Mouse (Mus musculus) brain, embryonic 18.5 days (tissue): Measurements from ENCODE around the gene Actb.
A peak's percentile ranks its signal among the peaks of the same experiment; 100 is the strongest.

Experiments
- DNase-seq: peaks from one replicate; pipeline ENCODE4 v3.0.0-alpha.2; 2012; ENCODE audit warnings: low read depth, low spot score

Actb gene

DNA sequence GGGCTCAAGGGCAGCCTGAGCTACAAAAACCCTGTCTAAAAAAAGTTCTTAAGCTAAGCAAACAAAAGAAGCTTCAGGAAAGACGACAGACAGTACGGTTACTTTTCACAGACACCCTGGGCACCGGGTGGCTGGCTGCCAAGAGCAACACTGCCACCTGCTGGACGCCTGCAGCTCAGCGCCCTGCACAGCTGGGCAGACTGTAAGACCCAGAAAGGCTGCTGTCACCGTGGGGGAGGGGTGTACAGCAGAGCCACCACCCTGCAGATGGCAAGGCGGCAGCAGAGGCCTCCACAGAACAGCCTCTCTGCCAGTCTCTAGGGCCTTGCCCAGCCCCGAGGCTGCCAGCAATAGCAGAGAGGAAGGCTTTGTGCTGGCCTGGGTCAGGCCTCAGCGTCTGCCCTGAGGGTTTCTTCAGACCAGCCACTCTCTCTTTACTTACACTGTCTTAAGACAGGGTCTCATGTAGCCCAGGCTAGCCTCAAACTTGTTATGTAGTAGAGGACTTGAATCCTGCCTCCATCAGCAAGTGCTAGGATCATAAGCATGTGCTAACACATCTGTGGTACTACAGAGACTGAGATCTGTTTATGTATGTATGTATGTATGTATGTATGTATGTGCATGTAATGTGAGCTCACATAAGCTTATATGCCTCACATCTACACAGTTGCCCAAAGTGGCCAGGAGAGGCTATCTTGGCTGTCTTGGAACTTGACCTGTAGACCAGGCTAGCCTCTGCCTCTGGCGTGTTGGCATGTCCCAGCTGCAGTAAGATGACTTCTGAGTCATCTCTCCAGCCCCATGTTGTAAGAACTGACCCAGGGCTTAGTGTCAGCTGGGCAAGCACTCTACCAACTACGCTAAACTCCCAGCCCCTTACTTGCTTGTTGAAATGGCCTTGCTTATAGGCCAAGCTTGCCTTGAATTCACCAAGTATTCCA, 28.9 kb downstream of the Actb start:
- no peak for DNase-seq

DNA sequence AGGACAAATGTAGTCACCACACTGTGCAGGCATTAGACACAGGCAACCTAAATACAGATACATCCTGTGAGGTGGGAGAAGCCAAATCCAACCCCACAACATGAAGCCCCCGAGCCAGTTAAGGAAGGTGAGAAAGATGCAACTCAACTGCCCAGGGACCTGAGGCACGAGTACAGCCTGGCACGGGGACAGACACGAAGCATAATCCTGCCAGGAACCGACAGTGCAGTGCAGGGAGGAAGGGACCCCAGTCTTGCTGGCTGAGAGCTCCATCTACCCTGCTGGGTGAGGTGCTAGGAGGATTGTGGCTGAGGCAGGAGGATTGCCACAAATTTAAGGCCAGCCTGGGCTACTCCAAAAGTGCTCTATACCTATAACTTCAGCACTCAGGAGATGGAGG, 29.7 kb downstream of the Actb start:
- DNase-seq = no peak

GRCm38 (mm10) chr5:142875513-142875905, 31.0 kb downstream of the Actb start:
- no peak for DNase-seq

GRCm38 (mm10) chr5:142874791-142875512, 31.6 kb downstream of the Actb start:
- no peak for DNase-seq

- DNase-seq = no peak
Observed at GRCm38 (mm10) chr5:142873718-142874117, 32.8 kb downstream of the Actb start.

DNA sequence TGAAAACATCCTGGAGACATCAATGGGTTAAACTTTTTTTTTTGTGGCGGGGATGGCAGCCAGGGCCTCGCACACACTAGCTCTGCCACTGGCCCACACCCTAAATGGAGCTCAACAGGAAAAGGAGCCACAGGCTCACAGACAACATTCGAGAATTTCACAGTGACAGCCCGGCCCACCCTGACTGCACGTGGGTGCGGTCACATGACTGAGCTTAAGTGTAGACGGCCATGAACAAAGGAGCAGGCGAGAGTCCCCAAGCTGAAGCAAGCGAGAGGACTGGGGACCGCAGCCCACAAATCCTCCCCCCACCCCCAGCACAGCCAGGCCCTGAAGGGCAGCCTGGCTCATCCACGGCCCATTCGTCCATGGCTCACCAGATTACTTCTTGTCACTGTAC, 34.8 kb downstream of the Actb start:
- no peak for DNase-seq

GRCm38 (mm10) chr5:142869463-142869862, 37.1 kb downstream of the Actb start:
- DNase-seq = no peak

GRCm38 (mm10) chr5:142857763-142858229, 48.8 kb downstream of the Actb start:
- peak; percentile 75 for DNase-seq

DNA sequence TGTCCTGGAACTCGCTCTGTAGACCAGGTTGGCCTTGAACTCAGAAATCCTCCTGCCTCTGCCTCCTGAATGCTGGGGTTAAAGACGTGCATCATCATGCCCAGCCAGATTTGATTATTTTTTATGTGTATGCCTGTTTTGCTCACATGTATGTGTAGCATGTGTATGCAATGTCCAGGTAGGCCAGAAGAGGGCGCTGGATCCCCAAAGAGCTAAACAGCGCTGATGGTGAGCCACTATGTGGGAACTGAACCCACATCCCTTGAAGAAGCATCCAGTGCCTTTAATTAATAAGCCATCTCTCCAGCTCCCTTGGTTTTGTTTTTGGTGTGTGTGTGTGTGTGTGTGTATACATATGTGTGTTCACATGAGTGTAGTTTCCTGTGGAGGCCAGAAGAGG, 50.1 kb downstream of the Actb start:
- no peak for DNase-seq

- DNase-seq = no peak
Observed at GRCm38 (mm10) chr5:142854877-142855276, 51.7 kb downstream of the Actb start.

DNA sequence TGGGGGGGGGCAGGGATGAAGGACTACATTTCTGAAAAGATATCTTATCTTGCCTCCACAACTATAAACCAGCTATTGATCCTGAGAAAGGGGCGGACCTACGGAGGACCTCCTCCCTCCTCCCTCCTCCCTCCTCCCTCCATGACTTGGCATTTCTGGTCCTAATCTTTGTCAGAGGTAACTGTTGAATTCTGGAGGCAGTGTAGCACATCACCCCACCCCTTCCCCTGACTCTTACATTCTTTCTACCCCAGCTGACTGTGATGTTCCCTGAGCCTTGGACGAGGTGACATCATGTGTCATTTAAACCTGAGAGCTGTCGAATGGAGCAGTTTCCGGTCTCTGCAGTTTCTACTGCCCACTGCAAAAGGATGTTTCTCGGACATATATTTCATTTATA, 53.0 kb downstream of the Actb start:
- DNase-seq = no peak
